Mouse (Mus musculus) forebrain, embryonic 10.5 days (tissue): ENCODE data around the gene Hspb11. TPM values are rescaled to one million over a fixed set of nuclear protein-coding genes. Genes with fewer than 3 reads are reported as not detected.
A peak's percentile ranks its signal among the peaks of the same experiment; 100 is the strongest.

Experiments used
- DNase-seq: peaks from one replicate; pipeline ENCODE4 v3.0.0-alpha.2; 2017; ENCODE audit warnings: low spot score; ENCODE audit errors: extremely low spot score
- H3K27ac ChIP-seq: fragments of 300-500 bp; sonication (generic); 2 replicates; pipeline ENCODE4 v1.5.1; 2016; ENCODE audit warnings: mild to moderate bottlenecking
- H3K27me3 ChIP-seq: fragments of 300-500 bp; sonication (generic); 2 replicates; pipeline ENCODE4 v1.6.1; 2016; ENCODE audit warnings: mild to moderate bottlenecking; ENCODE audit not compliant: poor library complexity, severe bottlenecking
- H3K36me3 ChIP-seq: fragments of 300-500 bp; sonication (generic); replicated peaks from 2 replicates; pipeline ENCODE4 v1.6.1; 2016; ENCODE audit warnings: mild to moderate bottlenecking, moderate library complexity
- H3K4me1 ChIP-seq: fragments of 300-500 bp; sonication (generic); 2 replicates; pipeline ENCODE4 v1.6.1; 2016
- H3K4me3 ChIP-seq: fragments of 300-500 bp; sonication (generic); 2 replicates; pipeline ENCODE4 v1.5.1; 2016; ENCODE audit warnings: mild to moderate bottlenecking, moderate library complexity
- H3K9me3 ChIP-seq: fragments of 300-500 bp; sonication (generic); 2 replicates; pipeline ENCODE4 v1.6.1; 2016; ENCODE audit warnings: mild to moderate bottlenecking, moderate library complexity
- WGBS: fragments of 180-500 bp; shearing (Covaris S2); methylation state at CpG from one replicate; pipeline ENCODE4 v1.1.7; 2016; 5-methylcytosine and 5-hydroxymethylcytosine counted together
- polyA plus RNA-seq: library from polyadenylated mRNA; unstranded; fragments of >200 nt; fragmentation: Nextera tagmentation; extraction: Ambion mirVana; gene quantifications from 2 replicates; pipeline ENCODE4 v1.2.1, GENCODE M21; 2016

The Hspb11 gene
- polyA plus RNA-seq, 1 experiment from 2014 or later: 23.2 TPM

DNA sequence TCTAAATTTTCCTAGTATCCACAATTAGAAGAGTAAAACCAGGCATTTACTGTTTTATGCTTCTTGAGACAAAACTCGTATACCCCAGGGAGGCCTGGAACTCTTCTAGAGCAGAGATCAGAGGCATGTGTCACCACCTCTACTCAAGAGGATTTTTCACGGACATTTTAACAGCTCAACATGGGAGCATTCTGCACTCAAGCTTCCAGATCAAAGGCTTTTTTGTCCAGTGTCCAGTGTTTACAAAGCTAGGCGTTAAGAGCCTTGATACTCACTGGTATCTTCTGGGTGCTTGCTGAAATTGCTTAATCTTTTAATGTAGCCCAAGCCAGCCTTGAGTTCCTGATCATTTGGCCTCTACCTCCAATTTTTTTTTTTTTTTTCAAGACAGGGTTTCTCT, 21.2 kb upstream of the Hspb11 start:
- DNase-seq: no peak
- Histone ChIP-seq H3K36me3 (peaks cover 66% of the 10 kb centered on the region), H3K4me1 (no peaks in the 10 kb centered on the region), H3K27ac (no peak overlapping the region), H3K9me3 (no peaks in the 10 kb centered on the region), H3K27me3 (no peaks in the 10 kb centered on the region), H3K4me3 (no peak overlapping the region)
- WGBS: 79% methylated on average over 3 of the region's 3 CpGs

GRCm38 (mm10) chr4:107238253-107238652, 15.1 kb upstream of the Hspb11 start:
- H3K36me3 ChIP-seq: peaks cover 98% of the 10 kb centered on the region
- no peaks in the 10 kb centered on the region for H3K4me1 ChIP-seq
- DNase-seq: no peak
- H3K4me3 ChIP-seq: no peak overlapping the region
- H3K27me3 ChIP-seq: no peaks in the 10 kb centered on the region
- H3K27ac ChIP-seq: no peak overlapping the region
- WGBS: 93% methylated on average over 2 of the region's 2 CpGs
- no peaks in the 10 kb centered on the region for H3K9me3 ChIP-seq

- WGBS: 96% methylated on average over 6 of the region's 6 CpGs
- Histone ChIP-seq H3K36me3 (peaks cover 91% of the 10 kb centered on the region), H3K4me3 (no peak overlapping the region), H3K27ac (no peak overlapping the region), H3K4me1 (peaks cover 7% of the 10 kb centered on the region; the same call in 1 of the 2 replicates), H3K27me3 (no peaks in the 10 kb centered on the region), H3K9me3 (no peaks in the 10 kb centered on the region)
- no peak for DNase-seq
These were observed 13.2 kb upstream of the Hspb11 start for GRCm38 (mm10) chr4:107240196-107240595.

- WGBS: 77% methylated on average over 6 of the region's 6 CpGs
- Histone ChIP-seq H3K36me3 (peaks cover 79% of the 10 kb centered on the region), H3K4me1 (peaks cover 7% of the 10 kb centered on the region; the same call in 1 of the 2 replicates), H3K4me3 (no peak overlapping the region), H3K9me3 (no peaks in the 10 kb centered on the region), H3K27me3 (no peaks in the 10 kb centered on the region), H3K27ac (no peak overlapping the region)
- no peak for DNase-seq
These were observed 9.7 kb upstream of the Hspb11 start for GRCm38 (mm10) chr4:107243365-107244333.

- Histone ChIP-seq H3K36me3 (peaks cover 63% of the 10 kb centered on the region), H3K4me3 (no peak overlapping the region), H3K27me3 (no peaks in the 10 kb centered on the region), H3K9me3 (no peaks in the 10 kb centered on the region), H3K4me1 (peaks cover 19% of the 10 kb centered on the region), H3K27ac (no peak overlapping the region)
- DNase-seq: no peak
- 79% methylated on average over 2 of the region's 2 CpGs for WGBS
These were observed 8.0 kb upstream of the Hspb11 start for GRCm38 (mm10) chr4:107245368-107245767.

DNA sequence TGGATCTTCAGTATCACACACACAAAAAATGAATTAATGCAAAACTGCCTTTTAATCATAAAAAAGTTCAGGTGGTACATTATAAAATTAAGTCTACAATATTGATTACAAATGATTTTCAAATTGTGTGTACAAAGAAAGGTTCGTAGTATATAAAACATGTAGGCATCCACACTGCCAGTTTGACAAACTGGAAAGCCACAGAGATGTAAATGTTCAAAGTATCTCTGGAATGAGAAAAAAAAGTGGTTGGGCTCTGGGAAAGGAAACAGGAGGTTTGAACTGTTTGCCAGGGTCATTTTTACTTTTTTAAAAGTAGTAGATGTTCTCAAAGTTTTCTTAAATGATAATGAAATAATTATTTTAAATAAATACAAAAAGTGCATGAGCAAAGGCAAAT, 7.4 kb upstream of the Hspb11 start:
- Histone ChIP-seq H3K27ac (no peak overlapping the region), H3K4me3 (no peak overlapping the region), H3K27me3 (no peaks in the 10 kb centered on the region), H3K4me1 (peaks cover 26% of the 10 kb centered on the region), H3K36me3 (peaks cover 56% of the 10 kb centered on the region), H3K9me3 (no peaks in the 10 kb centered on the region)
- 91% methylated on average over 1 of the region's 1 CpGs for WGBS
- DNase-seq: no peak

- peaks cover 45% of the 10 kb centered on the region for H3K36me3 ChIP-seq
- WGBS: 86% methylated on average over 9 of the region's 9 CpGs
- no peak for DNase-seq
These were observed 6.3 kb upstream of the Hspb11 start for GRCm38 (mm10) chr4:107247110-107247509.

DNA sequence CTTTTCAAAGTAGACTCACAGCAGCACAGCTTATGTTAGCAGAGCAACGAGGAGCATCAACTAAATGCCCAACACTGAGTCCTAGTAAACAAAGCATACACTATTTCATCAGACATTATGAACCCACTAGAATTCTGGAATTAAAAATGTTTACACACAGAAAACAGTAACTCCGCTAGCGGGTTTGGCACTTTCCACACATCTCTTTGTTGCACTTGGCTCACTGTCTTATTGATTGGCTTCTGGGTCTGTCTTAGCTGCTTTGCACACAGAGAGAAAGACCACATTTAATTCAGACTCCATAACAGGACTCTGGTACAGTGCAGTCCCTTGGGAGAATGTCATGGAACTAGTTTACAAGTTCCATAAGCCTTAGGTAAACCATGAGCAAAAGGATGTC, 5.3 kb upstream of the Hspb11 start:
- Histone ChIP-seq H3K9me3 (no peaks in the 10 kb centered on the region), H3K4me3 (no peak overlapping the region), H3K36me3 (peaks cover 37% of the 10 kb centered on the region), H3K27ac (no peak overlapping the region), H3K4me1 (peaks cover 45% of the 10 kb centered on the region), H3K27me3 (no peaks in the 10 kb centered on the region)
- no peak for DNase-seq
- WGBS: 96% methylated on average over 3 of the region's 3 CpGs

More at GRCm38 (mm10) chr4:107247110-107247509, 6.3 kb upstream of the Hspb11 start:
- H3K27ac ChIP-seq: no peak overlapping the region
- H3K4me3 ChIP-seq: no peak overlapping the region
- H3K27me3 ChIP-seq: no peaks in the 10 kb centered on the region
- no peaks in the 10 kb centered on the region for H3K9me3 ChIP-seq
- H3K4me1 ChIP-seq: peaks cover 37% of the 10 kb centered on the region

DNA sequence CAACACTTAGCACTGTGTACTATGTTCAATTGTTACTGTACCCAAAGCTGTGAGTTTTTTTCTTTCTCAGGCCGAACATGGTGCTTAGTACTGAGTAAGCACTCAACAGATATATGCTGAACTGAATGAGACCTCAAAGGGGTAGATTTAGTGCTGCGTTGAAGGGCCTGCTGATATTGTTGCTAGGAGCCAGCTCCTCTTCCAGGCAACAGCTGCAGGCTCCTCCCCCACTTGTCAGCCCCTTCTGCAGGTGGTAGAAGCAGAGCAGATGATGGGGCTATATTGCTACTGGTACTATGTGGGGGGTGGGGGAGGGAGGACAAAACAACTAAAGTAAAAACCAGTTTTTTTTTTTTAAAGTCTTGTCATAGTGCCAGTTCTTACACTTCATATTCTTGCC, 3.9 kb upstream of the Hspb11 start:
- DNase-seq: no peak
- 68% methylated on average over 2 of the region's 2 CpGs for WGBS

GRCm38 (mm10) chr4:107250494-107250893, 2.9 kb upstream of the Hspb11 start:
- Histone ChIP-seq H3K36me3 (peaks cover 19% of the 10 kb centered on the region), H3K27me3 (no peaks in the 10 kb centered on the region), H3K27ac (no peak overlapping the region), H3K4me1 (peaks cover 49% of the 10 kb centered on the region), H3K4me3 (no peak overlapping the region), H3K9me3 (no peaks in the 10 kb centered on the region)
- no peak for DNase-seq
- 35% methylated on average over 4 of the region's 4 CpGs for WGBS

More for the DNA sequence above, 3.9 kb upstream of the Hspb11 start:
- no peaks in the 10 kb centered on the region for H3K9me3 ChIP-seq
- no peak overlapping the region for H3K4me3 ChIP-seq
- no peaks in the 10 kb centered on the region for H3K27me3 ChIP-seq
- no peak overlapping the region for H3K27ac ChIP-seq
- peaks cover 24% of the 10 kb centered on the region for H3K36me3 ChIP-seq
- H3K4me1 ChIP-seq: peaks cover 45% of the 10 kb centered on the region

DNA sequence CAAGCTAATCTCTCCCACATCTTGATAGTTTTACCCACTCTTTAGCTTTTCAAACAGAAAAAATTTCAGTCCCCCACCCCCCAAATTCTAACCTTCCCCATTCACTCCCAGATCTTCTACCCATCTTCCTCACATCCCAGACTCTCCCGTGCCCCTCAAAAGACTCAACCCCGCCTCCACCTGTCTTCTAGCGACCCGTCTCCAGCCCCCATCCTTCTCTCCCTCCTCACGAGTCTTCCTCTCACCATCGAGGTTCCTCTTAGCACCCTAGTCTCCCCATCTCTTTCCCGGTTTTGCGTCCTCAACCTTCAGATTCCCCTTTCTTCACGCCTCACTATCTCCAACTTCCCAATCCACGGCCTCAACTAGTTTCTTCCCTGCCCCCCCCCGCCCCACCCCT, 871 bp upstream of the Hspb11 start:
- Histone ChIP-seq H3K4me1 (peaks cover 49% of the 10 kb centered on the region), H3K9me3 (no peaks in the 10 kb centered on the region), H3K36me3 (peaks cover 1% of the 10 kb centered on the region), H3K4me3 (peak overlapping the region; percentile 79), H3K27me3 (no peaks in the 10 kb centered on the region), H3K27ac (peak overlapping the region; percentile 95)
- DNase-seq: peak; percentile 17
- under 1% methylated on average over 11 of the region's 11 CpGs for WGBS

DNA sequence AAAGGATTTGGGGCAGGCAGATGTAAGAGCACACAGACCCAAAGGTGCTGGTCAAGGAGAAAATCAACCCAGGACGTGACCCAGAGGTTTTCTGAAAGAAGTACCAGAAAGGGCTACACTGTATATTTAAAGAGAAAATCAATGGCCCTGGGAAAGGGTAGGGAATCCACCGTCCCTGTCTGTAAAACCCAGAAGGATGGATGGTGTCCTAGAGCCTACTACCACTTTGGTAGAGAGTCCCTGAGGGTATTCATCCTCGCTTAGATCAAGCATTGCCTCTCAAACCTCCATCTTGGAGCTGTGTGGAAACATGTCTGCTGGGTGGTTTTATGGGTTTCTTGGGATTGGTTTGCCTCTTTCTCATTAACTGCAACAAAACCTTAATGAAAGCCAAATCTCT, 1.0 kb downstream of the Hspb11 start:
- 24% methylated on average over 3 of the region's 3 CpGs for WGBS
- Histone ChIP-seq H3K4me1 (peaks cover 44% of the 10 kb centered on the region), H3K9me3 (no peaks in the 10 kb centered on the region), H3K27me3 (no peaks in the 10 kb centered on the region), H3K36me3 (no peaks in the 10 kb centered on the region), H3K4me3 (peak overlapping the region; percentile 79), H3K27ac (peak overlapping the region; percentile 95)
- no peak for DNase-seq

DNA sequence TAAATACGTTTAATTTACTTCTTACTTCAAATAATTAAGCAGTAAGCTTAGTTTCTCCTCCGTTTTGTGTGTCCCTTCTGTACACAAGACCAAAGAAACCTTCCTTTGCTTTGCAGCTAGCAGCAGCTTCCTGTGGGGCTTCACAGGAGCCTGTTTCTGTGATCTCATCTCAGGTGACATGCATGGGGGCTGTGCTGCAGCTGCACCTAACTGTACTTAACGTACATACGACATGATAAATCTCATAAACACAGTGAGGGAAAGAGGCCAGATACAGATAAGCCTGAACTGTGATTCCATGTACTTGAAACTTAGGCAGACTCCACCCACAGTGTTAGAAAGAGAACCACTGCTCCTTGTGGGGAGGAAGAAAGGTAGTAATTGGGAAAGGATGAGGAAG, 6.6 kb downstream of the Hspb11 start:
- no peak overlapping the region for H3K4me3 ChIP-seq
- H3K27me3 ChIP-seq: no peaks in the 10 kb centered on the region
- peaks cover 14% of the 10 kb centered on the region for H3K36me3 ChIP-seq
- 84% methylated on average over 4 of the region's 4 CpGs for WGBS
- no peaks in the 10 kb centered on the region for H3K4me1 ChIP-seq
- DNase-seq: no peak
- no peak overlapping the region for H3K27ac ChIP-seq
- peaks cover 3% of the 10 kb centered on the region for H3K9me3 ChIP-seq
